Mouse (Mus musculus) CH12.LX (cell line): Measurements from ENCODE around the gene Ehmt2.
"Not testable (repeated sequence)": the region's sequence is repeated elsewhere in the genome, so short reads cannot be mapped to it uniquely, and the experiment has no call there.

Experiments used
- BHLHE40 ChIP-seq: IDR thresholded peaks from 2 replicates; pipeline ENCODE4 v1.6.1; 2011; ENCODE audit warnings: mild to moderate bottlenecking, low read depth, low read length, improper control_type of control experiment
- CTCF ChIP-seq, 2 experiments: IDR thresholded peaks in 1 of 2; conservative IDR thresholded peaks in 1 of 2; 2 replicates each; pipeline ENCODE4 v1.5.1; 2011 to 2012; ENCODE audit warnings: low read depth in 2 of 2, low read length in 2 of 2, improper control_type of control experiment in 1 of 2, inconsistent platforms in 1 of 2, mild to moderate bottlenecking in 1 of 2, moderate library complexity in 1 of 2
- E2F4 ChIP-seq: IDR thresholded peaks from 2 replicates; pipeline ENCODE4 v1.6.1; 2011; ENCODE audit warnings: low read depth, low read length, improper control_type of control experiment; ENCODE audit not compliant: insufficient replicate concordance
- MAFK ChIP-seq: IDR thresholded peaks from 2 replicates; pipeline ENCODE4 v1.6.1; 2011; ENCODE audit warnings: low read length, improper control_type of control experiment; ENCODE audit not compliant: insufficient replicate concordance
- MXI1 ChIP-seq: IDR thresholded peaks from 2 replicates; pipeline ENCODE4 v1.6.1; 2011; ENCODE audit warnings: mild to moderate bottlenecking, low read depth, low read length, improper control_type of control experiment
- NRF1 ChIP-seq: IDR thresholded peaks from 2 replicates; pipeline ENCODE4 v1.6.1; 2014; ENCODE audit warnings: low read depth, mild to moderate bottlenecking, inconsistent platforms, low read length, improper control_type of control experiment, moderate library complexity
- POLR2A ChIP-seq: IDR thresholded peaks from 2 replicates; pipeline ENCODE4 v1.6.1; 2011; ENCODE audit warnings: low read depth, mild to moderate bottlenecking, improper control_type of control experiment, low read length
- TBP ChIP-seq: conservative IDR thresholded peaks from 2 replicates; pipeline ENCODE4 v1.6.1; 2011; ENCODE audit warnings: low read depth, low read length, improper control_type of control experiment
- UBTF ChIP-seq: IDR thresholded peaks from 2 replicates; pipeline ENCODE4 v1.6.1; 2012; ENCODE audit warnings: low read depth, mild to moderate bottlenecking, inconsistent platforms, low read length, improper control_type of control experiment, moderate library complexity
- USF1 ChIP-seq: IDR thresholded peaks from 2 replicates; pipeline ENCODE4 v1.6.1; 2014; ENCODE audit warnings: low read depth, mild to moderate bottlenecking, inconsistent platforms, low read length, improper control_type of control experiment
- USF2 ChIP-seq: conservative IDR thresholded peaks from 2 replicates; pipeline ENCODE4 v1.6.1; 2011; ENCODE audit warnings: low read depth, low read length, improper control_type of control experiment
- ZNF384 ChIP-seq: IDR thresholded peaks from 2 replicates; pipeline ENCODE4 v1.6.1; 2012; ENCODE audit warnings: low read depth, low read length, improper control_type of control experiment, inconsistent platforms

DNA sequence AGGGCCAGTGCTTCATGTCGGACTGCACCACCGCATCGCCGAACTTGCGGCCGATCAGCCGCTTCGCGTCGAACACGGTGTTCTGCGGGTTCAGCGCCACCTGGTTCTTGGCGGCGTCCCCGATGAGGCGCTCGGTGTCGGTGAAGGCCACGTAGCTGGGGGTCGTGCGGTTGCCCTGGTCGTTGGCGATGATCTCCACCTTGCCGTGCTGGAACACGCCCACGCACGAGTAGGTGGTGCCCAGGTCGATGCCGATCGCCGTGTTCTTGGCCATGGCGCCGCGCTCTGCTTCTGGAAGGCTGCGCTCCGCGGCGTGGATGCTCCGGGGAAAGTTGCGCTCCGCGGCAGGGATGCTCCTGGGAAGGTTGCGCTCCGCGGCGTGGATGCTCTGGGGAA, 60.5 kb downstream of the Ehmt2 start:
- TF ChIP-seq TBP; MAFK; POLR2A; BHLHE40; NRF1; CTCF (conservative IDR thresholded peaks at IDR 0.05 in 1 of 2, IDR thresholded peaks at IDR 0.05 in 1 of 2; ENCODE audit: low read depth in 2 of 2, low read length in 2 of 2); E2F4; USF1; ZNF384; MXI1; USF2; UBTF: not testable (repeated sequence)
